Mouse (Mus musculus): ENCODE measurements around the gene Snx1.

- no peak for TF ChIP-seq HCFC1 (IDR thresholded peaks at IDR 0.05; ENCODE audit: borderline replicate concordance, insufficient read depth, low read length)
- no peak for TF ChIP-seq MAFK (IDR thresholded peaks at IDR 0.05; ENCODE audit: insufficient read depth, low read depth, low read length)
- TF ChIP-seq ZNF384 (IDR thresholded peaks at IDR 0.05; ENCODE audit: low read depth, low read length): no peak
- no peak for TF ChIP-seq CHD2 (IDR thresholded peaks at IDR 0.05; ENCODE audit: low read depth, low read length)
These were observed 72.8 kb downstream of the Snx1 start for GRCm38 (mm10) chr9:66053620-66054019.

All from ES-E14 (cell line).